Mouse (Mus musculus): ENCODE data around the gene Rbbp5.
"Not testable (repeated sequence)": the region's sequence is repeated elsewhere in the genome, so short reads cannot be mapped to it uniquely, and the experiment has no call there.

Rbbp5 gene

DNA sequence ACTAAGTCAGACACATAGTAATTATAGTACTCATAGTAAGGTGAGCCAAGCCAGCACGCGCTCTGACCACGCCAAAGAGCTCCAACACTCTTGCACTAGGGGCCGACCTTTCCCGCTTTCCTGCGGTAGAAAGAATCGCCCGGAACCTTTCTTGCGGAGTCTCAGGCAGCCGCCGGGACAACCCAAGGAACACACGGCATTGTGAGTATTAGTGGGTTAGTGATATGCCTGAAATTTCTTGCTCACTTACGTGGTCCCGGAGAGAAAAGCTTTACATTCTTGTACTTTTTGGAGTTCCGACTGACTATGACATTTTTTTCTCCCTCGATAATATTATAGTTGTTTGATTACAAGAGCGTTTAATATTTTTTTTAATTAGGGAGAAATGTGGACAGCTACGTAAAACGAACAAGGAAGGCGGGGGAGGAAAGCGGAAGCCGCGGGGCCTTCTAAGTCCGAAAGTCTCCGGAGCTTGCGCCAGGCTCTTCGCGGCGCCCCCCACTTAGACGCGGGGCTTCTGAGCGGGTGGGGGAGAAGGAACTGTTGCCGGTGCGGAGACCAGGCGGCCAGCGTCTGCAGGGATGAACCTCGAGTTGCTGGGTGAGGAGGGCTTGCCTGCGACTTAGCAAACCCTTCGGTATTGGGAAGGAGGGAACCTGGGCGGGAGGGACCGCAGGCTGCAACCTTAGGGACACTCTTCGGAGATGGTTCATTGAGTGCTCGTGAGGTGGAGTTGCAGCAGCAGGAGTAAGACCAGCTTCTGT, at the start of gene Rbbp5:
Rbbp5 (plus strand) TSS at position 438 of the 764 bp plus-strand sequence.
- DNase-seq (ENCODE audit: low spot score) = peak; percentile 87

DNA sequence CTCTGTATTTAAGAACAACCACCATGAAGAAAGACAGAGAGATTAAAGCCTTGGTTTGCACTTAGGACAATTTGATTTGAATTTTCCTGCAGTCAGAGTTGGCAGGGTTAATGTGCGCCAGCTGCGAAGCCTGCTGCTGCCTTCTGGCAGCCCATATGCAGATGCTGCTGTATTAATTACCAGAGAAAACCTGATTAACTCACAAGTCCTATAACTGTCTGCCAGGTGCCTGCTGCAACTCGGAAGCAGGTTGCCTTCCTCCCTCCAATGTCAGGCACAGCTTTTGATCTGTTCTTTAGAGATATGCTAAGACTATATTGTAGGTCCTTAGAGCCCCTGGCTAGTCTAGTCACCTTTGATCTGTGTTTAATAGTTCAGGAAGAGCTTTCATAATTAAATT, 46.3 kb upstream of the Rbbp5 start:
- peak; percentile 50 for DNase-seq (ENCODE audit: low spot score)

DNA sequence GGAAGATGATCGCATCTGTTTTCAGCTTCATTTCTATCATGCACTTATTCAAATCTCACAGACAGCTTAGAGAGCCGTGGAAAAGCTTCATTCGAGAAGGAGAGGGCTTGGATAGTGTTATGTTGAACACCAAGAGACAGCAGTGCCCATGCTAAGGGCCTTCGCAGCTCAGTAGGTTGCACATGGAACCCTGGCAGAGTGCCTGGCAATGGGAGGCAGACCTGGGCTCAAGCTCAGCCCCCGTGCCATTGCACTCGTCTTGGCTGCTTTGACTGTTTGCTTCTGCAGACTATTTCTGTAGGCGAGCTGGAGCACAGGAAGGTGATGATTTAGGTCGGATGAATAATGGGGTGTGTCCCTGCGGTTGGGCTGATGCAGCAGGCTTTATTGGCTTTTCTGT, 45.4 kb upstream of the Rbbp5 start:
- no peak for DNase-seq (ENCODE audit: low spot score)

DNA sequence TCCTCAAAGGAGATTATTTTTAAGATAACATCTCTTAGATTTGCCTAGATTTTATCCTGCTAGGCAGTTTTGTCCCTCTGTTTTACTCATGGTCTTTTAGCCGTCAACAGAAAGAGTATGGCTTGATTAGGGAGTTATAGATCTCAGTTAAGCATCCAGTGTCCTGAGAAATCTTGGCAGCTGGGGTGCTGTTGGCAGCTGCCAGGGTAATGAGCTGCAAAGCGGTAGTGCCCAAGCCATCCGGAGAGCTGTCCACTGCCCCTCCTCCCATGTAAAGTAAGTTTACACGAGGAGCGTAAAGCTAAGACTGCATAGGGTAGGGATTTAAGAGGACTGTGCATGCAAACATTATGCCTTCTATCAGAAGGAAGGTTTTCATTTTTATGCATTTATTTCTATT, 43.8 kb upstream of the Rbbp5 start:
- no peak for DNase-seq (ENCODE audit: low spot score)

DNA sequence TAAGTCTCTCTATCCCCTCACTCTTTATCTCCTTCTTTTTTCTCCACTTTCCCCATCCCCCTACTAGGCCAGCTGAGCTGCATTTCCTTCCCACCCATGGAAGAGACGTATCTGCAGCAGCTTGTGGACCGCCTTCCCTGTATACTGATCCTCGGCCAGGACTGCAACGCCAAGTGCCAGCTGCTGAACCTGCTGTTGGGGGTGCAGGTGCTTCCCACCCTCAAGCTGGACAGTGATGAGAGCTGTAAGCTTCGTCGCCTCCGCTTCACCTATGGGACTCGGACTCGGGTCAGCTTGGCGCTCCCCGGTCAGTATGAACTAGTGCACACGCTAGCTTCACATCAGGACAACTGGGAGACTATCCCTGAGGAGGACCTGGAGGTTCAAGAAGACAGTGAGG, 43.1 kb upstream of the Rbbp5 start:
- DNase-seq (ENCODE audit: low spot score) = no peak

DNA sequence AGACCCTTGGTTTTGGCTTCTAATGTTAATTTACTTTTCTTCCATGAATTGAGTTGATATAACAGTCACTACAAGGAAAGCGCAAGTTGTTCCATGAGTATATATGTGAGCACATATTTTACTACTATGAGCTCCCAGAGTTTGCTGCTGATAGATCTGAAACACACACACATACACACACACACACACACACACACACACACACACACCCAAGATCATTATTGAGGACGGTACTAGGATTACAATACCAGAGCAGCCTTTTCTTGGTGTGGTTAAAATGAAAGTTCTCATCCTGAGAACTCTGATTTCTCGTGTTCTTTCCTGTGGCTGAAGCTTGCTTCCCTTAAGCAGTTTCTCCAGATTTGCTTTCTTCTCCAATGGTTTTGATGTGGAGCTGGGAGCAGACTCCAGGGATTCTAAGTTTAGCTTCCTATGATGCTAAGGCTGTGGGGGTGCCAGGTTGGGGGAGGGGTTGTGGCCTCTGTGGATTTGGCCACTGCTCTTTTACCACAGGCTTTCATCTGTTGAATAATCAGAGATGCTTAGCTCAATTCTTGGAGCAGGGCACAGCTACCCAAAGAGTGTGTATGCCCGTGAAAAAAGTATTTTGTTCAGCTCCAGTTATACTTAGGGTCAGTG, 40.7 kb upstream of the Rbbp5 start:
- DNase-seq (ENCODE audit: low spot score) = no peak

DNA sequence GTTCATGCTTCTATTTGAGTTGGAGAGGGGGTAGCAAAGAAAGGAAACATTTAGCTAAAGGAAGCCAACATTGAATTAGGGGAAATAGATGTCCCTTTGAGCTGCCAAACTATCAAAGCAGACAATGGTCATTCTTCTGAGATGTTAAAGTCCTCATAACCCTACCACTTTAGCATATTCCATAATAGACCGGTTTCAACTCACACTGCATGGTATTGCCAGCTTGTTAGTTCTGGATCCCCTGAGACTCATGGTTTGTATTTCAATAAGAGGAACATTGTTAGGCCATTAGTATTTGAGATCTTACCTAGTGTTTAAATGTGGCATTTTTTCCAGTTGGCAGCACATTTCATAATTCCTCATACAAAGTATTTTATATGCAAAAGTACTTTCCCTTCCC, 40.2 kb upstream of the Rbbp5 start:
- no peak for DNase-seq (ENCODE audit: low spot score)

DNA sequence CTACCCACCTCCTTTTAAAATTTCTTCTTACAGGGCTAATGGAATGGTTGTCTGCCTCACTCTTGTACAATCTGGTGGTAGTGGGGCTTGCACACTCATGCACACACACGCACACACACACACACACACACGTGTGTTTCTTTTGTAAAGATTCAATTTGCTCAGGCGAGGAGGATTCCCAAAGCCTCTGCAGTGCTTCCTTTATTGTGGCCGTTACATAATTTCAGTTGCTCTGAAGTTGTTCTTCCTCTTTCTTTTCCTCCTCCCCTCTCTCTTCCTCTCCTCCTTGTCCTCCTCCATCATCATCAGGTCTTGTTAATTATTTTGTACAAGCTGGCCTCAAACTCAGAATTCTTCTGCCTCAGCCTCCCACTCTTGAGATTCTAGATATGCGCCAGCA, 39.8 kb upstream of the Rbbp5 start:
- DNase-seq (ENCODE audit: low spot score) = no peak

DNA sequence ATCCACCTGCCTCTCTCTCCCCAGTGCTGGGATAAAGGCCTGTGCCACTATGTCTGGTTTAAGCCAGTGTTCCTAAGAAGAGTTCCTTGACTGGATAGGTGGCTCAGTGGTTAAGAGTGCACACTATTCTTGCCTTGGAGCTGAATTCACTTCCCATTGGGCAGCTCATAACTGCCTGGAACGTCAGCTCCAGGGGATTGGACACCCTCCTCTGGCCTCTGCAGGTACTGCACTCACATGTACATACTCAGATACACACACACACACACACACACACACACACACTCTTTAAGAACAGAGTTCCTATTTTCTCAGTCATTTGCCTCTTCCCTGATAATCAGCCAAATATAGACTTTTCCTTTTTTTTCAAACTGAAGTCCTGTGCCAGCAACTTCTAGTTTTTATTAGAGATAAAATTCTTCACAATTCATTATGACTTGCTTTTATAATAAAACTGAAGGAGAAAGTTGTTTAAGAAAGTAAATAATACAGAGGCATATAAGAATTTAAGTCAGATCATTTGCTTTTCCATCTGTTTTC, 36.2 kb upstream of the Rbbp5 start:
- DNase-seq (ENCODE audit: low spot score) = no peak

DNA sequence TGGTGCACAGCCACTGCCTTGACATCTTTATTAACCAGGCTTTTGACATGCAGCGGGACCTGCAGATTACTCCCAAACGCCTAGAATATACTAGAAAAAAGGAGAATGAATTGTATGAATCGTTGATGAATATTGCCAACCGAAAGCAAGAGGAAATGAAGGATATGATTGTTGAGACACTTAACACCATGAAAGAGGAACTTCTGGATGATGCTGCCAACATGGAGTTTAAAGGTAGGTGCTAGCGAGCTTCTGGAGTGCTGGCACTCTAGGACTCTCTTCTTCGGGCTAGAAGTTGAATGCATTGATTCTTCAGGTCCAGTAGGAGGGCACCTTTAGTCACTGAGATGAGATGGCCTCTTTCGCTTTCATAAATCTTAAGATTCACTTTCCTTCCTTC, 27.4 kb upstream of the Rbbp5 start:
- DNase-seq (ENCODE audit: low spot score) = no peak

DNA sequence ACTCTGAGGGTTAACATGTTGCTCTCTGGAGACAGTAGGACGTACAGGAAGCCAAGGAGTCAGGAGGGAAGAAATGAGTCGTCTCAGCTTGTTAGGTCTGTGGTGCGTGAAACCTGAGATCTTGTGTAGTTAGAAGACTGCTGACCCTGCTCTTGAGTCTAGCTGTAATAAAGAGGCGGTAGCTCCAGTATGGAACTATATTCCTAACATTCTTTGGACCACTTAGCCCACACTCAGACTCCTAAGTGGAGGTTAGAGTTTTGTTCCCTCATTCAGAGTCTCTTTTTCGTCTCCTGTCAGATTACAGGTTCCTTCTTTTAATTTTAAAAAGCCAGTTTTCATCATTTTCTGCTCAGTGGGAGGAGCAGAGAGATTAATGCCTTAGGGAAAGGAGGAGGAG, 12.5 kb upstream of the Rbbp5 start:
- DNase-seq (ENCODE audit: low spot score) = no peak

DNA sequence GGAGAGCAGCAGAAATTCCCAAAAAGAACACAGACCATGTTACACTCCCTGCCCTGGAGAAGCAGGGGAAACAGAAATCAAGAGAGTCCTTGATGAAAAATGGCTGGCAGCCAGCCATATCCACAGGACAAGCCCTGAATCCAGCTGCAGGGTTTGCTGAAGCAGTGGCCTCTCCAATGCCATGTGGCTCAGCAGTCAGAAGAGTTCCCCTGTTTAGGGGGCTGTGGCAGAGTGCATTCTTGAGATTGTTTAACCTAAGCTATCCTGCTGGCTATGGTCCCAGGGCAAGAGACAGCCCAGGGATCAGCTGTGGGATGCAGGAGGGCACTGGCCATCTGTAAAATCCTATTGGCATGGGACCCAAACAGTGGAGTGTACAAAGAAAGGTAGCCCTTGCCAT, 8.2 kb upstream of the Rbbp5 start:
- no peak for DNase-seq (ENCODE audit: low spot score)

DNA sequence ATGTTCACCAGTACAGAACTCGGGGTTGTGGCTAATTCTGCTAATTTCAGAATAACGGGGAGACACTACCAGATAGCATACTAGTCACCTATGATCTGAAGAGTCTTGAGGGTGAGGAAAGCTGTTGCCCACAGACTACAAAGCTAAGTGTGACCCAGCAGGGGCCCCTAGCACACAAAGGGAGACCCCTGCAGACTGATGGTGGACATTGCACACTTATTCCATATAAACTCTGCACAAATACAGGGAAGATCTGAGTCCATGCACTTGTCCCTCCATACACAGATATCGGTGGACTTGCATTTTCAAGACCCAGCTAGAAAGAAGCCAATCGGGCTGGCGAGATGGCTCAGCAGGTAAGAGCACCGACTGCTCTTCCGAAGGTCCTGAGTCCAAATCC, 7.6 kb upstream of the Rbbp5 start:
- no peak for DNase-seq (ENCODE audit: low spot score)

DNA sequence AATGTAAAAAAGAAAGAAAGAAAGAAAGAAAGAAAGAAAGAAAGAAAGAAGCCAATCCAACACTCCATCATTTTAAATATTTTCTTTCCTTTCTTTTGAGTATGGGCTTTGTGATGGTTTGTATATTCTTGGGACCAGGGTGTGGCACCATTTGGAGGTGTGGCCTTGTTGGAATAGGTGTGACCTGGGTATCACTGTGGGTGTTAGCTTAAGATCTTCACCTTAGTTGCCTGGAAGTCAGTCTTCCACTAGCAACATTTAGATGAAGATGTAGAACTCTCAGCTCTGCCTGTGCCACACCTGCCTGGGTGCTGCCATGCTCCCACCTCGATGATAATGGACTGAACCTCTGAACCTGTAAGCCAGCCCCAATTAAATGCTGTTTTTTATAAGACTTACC, 7.1 kb upstream of the Rbbp5 start:
- DNase-seq (ENCODE audit: low spot score) = not testable (repeated sequence)

DNA sequence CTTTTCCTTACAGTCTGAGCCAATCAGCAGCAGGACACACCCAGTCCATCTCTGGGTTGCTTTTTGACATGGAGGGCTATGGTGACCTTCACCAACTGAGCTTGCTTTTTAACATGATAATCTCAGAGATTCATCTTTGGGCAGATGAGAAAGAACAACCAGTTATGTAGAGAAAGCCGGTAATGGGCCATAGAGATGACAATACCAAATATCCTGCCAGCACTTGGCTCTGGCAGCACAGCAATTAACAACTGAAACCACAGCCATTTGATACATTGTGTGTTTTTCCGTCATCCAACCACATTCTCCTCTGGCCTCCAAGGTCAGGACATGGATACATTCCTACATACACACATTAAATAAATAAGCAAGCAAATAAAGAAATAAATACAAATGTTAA, 6.1 kb upstream of the Rbbp5 start:
- no peak for DNase-seq (ENCODE audit: low spot score)

DNA sequence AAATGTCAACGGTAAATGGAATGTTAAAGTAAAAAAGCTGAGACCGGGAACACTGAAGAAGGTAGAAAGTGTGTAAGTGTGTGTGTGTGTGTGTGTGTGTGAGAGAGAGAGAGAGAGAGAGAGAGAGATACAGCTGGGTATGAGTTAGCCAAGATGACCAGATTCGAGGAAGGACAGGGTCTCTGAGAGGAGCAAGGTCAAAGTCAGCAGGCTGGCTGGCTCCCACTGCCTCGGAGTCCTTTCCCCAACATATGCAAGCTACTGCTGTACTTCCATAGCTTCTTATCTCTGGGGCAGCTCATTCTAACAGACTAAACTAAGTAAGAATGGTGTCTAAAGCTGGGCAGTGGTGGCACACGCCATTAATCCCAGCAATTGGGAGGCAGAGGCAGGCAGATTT, 5.7 kb upstream of the Rbbp5 start:
- DNase-seq (ENCODE audit: low spot score) = no peak

DNA sequence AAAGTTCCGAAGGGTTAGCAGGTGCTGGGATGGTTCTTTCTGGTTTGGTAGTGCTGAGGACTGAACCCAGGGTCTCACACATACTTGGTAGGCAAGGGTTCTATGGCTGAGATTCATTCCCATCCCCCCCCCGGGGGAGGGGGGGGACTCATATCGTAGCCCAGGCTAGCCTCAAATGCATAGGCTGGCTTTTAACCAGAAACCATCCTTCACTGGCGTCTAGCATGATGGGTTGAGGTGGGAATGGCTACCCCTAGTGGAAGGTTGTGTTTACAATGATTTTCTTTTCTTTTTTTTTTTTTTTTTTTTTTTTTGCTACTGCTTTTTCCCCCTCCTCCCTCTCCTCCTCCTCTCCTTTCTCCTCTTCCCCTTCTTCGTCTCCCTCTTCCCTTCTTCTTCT, 4.6 kb upstream of the Rbbp5 start:
- DNase-seq (ENCODE audit: low spot score) = no peak

DNA sequence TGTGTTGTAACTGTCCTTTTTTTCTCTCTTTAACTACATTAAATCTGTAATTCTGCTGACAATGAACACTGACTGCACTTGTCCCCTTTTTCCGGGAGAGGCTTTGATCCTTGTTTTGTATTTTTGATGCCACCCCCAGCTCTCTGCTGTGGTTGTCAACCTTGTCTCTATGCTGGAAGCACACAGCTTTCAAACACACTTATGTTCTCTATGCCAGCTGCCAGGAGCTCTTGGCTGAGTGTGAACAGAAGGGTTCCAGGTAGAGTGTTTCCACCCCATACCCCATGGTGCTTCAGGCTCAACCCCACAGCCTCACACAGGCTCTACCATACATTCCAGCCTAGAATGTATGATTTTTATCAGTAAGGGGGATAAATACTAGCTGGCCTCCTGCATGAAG, 2.7 kb upstream of the Rbbp5 start:
- no peak for DNase-seq (ENCODE audit: low spot score)

DNA sequence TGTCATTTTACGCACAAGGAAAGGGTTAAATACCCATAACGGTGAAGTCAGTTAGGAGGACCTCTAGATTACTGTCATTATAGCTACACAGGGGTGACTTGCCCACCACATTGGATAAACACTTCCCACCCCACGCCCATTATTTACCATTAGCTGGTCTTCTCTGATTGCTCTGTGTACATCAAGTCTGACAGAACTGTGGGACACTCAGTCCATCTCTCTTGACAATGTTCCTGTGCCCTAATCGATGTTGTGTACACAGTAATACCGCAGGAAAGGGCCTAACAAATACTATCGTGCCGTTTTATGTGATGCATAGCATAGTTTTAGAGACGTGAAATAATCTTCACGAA, 614 bp upstream of the Rbbp5 start:
- DNase-seq (ENCODE audit: low spot score) = no peak

DNA sequence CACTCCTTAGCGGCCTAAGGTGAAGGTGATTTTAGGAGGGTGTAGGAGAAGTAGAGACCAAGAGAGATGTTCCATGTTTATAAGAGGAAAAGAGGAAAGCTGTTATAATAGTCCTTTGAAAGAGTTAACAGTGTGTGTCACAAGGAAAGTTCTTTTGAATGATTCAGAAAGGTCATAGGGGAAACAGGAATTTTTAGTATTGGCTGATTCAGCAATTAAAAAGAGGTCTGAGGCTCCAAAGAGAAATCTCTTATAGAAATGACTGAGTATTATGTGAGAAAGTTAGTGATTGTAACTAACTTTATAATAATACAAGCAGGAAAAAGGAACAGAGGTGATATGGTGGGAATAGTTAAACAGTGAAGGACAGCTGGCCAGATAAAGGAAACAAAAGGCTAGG, 2.3 kb downstream of the Rbbp5 start:
- no peak for DNase-seq (ENCODE audit: low spot score)

DNA sequence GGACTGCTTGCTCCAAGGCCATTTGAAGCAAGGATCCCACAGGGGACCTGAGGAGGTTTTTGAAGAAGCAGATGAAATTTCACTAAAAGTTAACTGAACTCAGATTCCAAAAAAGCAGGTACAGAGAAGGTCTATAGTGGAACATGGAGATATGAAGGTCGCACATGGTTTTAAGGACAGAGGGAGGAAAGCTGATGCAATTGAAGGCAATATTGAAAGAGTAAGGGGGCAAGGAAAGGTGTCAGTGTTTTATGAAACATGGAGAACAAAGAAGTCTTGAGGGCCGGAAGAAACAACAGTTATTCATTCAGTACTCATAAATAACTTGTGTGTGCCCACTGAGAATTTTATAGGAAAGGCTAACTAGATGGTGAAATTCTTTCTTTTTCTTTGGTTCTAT, 4.5 kb downstream of the Rbbp5 start:
- DNase-seq (ENCODE audit: low spot score) = no peak

DNA sequence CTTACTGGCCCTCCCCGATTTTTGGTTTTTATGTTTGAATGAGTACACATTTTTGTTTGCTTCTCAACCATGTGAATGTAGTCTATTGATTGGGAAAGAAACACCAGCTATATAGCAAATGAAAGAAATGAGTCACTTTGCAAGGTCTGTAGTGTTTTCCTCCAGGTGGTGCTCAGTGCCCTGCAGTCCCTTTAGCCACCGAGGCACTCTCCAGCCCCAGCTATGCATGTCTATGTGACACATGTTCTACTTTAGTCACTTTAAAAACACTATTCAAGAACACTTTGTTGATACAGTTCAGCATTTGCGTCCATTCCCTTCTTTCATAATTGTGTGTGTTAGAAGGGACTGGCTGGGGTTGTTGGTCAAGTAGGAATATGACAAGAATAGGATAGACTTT, 6.1 kb downstream of the Rbbp5 start:
- DNase-seq (ENCODE audit: low spot score) = no peak

DNA sequence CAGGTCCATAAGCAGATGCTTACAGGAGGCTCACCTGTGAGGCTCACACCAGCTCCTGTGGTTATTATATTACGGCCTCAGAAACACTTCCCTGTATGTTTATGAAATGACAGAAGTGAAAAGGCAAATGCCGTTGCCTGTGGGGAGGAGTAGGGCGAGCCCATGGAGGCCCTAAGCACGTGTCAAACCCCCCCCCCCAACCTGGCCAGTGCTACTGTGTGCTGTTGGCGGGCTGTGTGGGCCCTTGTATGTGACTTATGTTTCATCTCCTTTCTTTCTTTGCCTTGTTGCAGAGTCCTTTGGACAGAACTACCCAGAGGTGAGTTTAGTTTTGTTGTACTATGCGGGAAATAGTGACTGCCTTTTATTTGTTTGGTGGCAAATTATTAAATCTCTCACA, 6.6 kb downstream of the Rbbp5 start:
- DNase-seq (ENCODE audit: low spot score) = no peak

DNA sequence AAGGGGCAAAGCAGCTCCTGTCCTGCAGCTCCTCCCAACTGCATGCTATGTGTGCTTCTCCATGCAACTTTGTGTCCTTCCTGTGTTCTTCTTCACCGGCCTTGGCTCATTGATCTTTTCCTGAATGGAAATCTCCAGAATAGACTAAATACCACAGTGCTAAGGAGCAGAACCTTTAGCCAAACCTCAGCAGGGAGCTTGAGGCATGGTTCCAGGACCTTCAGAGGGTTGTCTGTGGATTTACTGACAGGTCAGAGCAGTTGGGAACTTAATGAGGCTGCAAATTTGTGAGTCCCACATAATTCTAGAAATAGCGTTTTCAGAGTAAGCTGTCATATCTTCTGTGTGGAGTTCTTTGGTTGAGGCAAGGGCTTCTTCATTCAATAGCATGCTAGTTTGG, 23.4 kb downstream of the Rbbp5 start:
- DNase-seq (ENCODE audit: low spot score) = no peak

Data from layer of hippocampus, adult 9-10 months (tissue).